9 mouse cellular contexts compared by ENCODE assay signal in the genomic region with DNA sequence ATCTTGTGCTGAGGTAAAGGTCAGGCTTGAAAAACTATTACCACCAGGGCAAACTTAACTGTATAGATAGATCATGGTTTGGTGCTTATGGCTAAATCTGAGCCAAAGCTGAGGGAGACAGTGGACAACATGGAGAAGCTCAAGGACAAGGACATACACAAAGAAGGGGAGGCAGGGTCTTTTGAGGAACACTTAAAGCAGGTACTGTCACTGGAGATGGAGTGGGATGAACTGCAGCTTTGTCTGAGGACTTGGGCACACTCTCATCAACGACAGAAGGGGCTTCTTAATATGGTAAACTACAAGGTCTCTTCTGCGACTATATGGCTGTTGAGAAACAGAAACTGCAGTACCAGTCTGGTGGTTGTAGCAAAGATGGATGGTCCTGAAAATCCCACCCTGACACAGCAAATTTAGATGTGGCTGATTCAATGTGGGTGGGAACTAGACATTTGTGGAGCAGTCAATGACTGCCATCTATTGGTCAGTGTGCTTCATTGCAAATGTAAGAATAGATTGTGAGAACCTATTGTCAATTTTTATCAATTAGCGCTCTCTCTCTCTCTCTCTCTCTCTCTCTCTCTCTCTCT. TPM values are rescaled to one million over a fixed set of nuclear protein-coding genes. Genes with fewer than 3 reads are reported as not detected.
DNase-seq lines count a peak whose midpoint lies in the region; ATAC-seq lines count a peak whose summit lies in the region.
"Had no signal": no experiment of that assay in that cellular context is flagged by ENCODE, and none has a peak within 500 bp of the region (broad histone marks: within the 10 kb centered on the region; RNA-seq: fewer than 3 reads in every experiment).

No protein-coding gene starts in this region.

- peak overlapping the region; percentile 51 for H3K4me2 ChIP-seq in heart, embryonic 11.5 days
- peak overlapping the region; percentile 48 for H3K4me2 ChIP-seq in midbrain, embryonic 13.5 days (replicated peaks)

- H3K9me3 ChIP-seq in heart, embryonic 11.5 days (replicated peaks; ENCODE audit: control insufficient read depth, low read length): no peaks in the 10 kb centered on the region
- no peaks in the 10 kb centered on the region for H3K9me3 ChIP-seq in midbrain, embryonic 13.5 days

- DNase-seq in cerebellum, adult 18-20 months: peak; percentile 24 to 30
- no peak for DNase-seq in cerebellum, adult 11-12 months
- peak; percentile 80 for DNase-seq in CD4-positive, CD25-positive, alpha-beta regulatory T cell, adult 2 months (ENCODE audit: low read depth, low spot score)
- DNase-seq in cerebellum, postnatal 14 days: peak; percentile 45 to 64
- peak; percentile 35 for DNase-seq in kidney, postnatal 10 days
- DNase-seq in thymus, postnatal 4 days: peak; percentile 28

- no peaks in the 10 kb centered on the region for H3K27me3 ChIP-seq in heart, embryonic 11.5 days (ENCODE audit: control insufficient read depth, insufficient read depth, low read length)
- H3K27me3 ChIP-seq in midbrain, embryonic 13.5 days: no peaks in the 10 kb centered on the region

- 23% methylated on average over 3 of the region's 3 CpGs for WGBS in heart, embryonic 11.5 days (ENCODE audit: insufficient replicate concordance)
- WGBS in midbrain, embryonic 13.5 days: 28% methylated on average over 3 of the region's 3 CpGs

- H3K27ac ChIP-seq in heart, embryonic 11.5 days (ENCODE audit: low read depth, low read length): no peak overlapping the region
- peak overlapping the region; percentile 80 for H3K27ac ChIP-seq in midbrain, embryonic 13.5 days
- H3K27ac ChIP-seq: macrophage had no signal

- H3K4me3 ChIP-seq in heart, embryonic 11.5 days (ENCODE audit: low read depth, low read length): no peak overlapping the region
- H3K4me3 ChIP-seq in midbrain, embryonic 13.5 days (replicated peaks): peak overlapping the region; percentile 28

- peaks cover 11% of the 10 kb centered on the region for H3K4me1 ChIP-seq in heart, embryonic 11.5 days (ENCODE audit: control insufficient read depth, insufficient read depth, low read length)
- peaks cover 31% of the 10 kb centered on the region for H3K4me1 ChIP-seq in midbrain, embryonic 13.5 days (replicated peaks)

- H3K9ac ChIP-seq in heart, embryonic 11.5 days (ENCODE audit: low read depth, low read length): peak overlapping the region; percentile 16; the same call in 1 of the 2 replicates
- H3K9ac ChIP-seq in midbrain, embryonic 13.5 days (replicated peaks): peak overlapping the region; percentile 51

- no peak for ATAC-seq in heart, embryonic 11.5 days (replicated peaks; ENCODE audit: insufficient number of reproducible peaks, low FRiP score, low TSS enrichment)
- peak; percentile 84 for ATAC-seq in midbrain, embryonic 13.5 days

- no peaks in the 10 kb centered on the region for H3K36me3 ChIP-seq in heart, embryonic 11.5 days (ENCODE audit: control insufficient read depth, insufficient read depth, low read length)
- H3K36me3 ChIP-seq in midbrain, embryonic 13.5 days: no peaks in the 10 kb centered on the region

RNA-seq across cellular contexts. Expression of a gene that starts 26.3 kb away (rescaled TPM):
- polyA plus RNA-seq in heart, embryonic 11.5 days (2014; fragmentation: Nextera tagmentation; extraction: Ambion mirVana): 0.09 TPM in 1 of 2 replicates, not detected in the other
- not detected in 2 replicates for polyA plus RNA-seq in midbrain, embryonic 13.5 days (2015; fragmentation: Nextera tagmentation; extraction: Ambion mirVana)
- polyA plus RNA-seq: macrophage had no signal
